Mouse (Mus musculus) right cerebral cortex, postnatal 14 days (tissue): Measurements from ENCODE around the gene Bmp7.

ENCODE experiments used
- DNase-seq: peaks from one replicate; pipeline ENCODE4 v3.0.0; 2022

Bmp7 gene

GRCm38 (mm10) chr2:172939639-172940002 lies 500 bp downstream of the Bmp7 start:
- DNase-seq, result no peak

GRCm38 (mm10) chr2:172938761-172939638 lies 1.1 kb downstream of the Bmp7 start:
- DNase-seq, result no peak

- no peak for DNase-seq
Measured at GRCm38 (mm10) chr2:172937326-172938190, 2.6 kb downstream of the Bmp7 start.

GRCm38 (mm10) chr2:172936844-172937243 lies 3.3 kb downstream of the Bmp7 start:
- no peak for DNase-seq

- no peak for DNase-seq
Measured at GRCm38 (mm10) chr2:172935776-172936562, 4.2 kb downstream of the Bmp7 start.

- no peak for DNase-seq
Measured at GRCm38 (mm10) chr2:172934891-172935740, 5.0 kb downstream of the Bmp7 start.

GRCm38 (mm10) chr2:172934420-172934788 lies 5.7 kb downstream of the Bmp7 start:
- no peak for DNase-seq

- peak; percentile 22 for DNase-seq
Measured at GRCm38 (mm10) chr2:172933631-172934419, 6.3 kb downstream of the Bmp7 start.

- DNase-seq, result no peak
Measured at GRCm38 (mm10) chr2:172931137-172931898, 8.8 kb downstream of the Bmp7 start.

GRCm38 (mm10) chr2:172929905-172930436 lies 10.2 kb downstream of the Bmp7 start:
- no peak for DNase-seq

- DNase-seq, result no peak
Measured at GRCm38 (mm10) chr2:172927643-172928042, 12.5 kb downstream of the Bmp7 start.

GRCm38 (mm10) chr2:172926311-172926710 lies 13.8 kb downstream of the Bmp7 start:
- DNase-seq, result no peak

GRCm38 (mm10) chr2:172924961-172925360 lies 15.2 kb downstream of the Bmp7 start:
- no peak for DNase-seq

GRCm38 (mm10) chr2:172923198-172923597 lies 16.9 kb downstream of the Bmp7 start:
- DNase-seq, result no peak

- DNase-seq, result no peak
Measured at GRCm38 (mm10) chr2:172922597-172922996, 17.5 kb downstream of the Bmp7 start.

GRCm38 (mm10) chr2:172914018-172914417 lies 26.1 kb downstream of the Bmp7 start:
- DNase-seq, result no peak

- no peak for DNase-seq
Measured at GRCm38 (mm10) chr2:172911715-172912114, 28.4 kb downstream of the Bmp7 start.

GRCm38 (mm10) chr2:172911157-172911556 lies 29.0 kb downstream of the Bmp7 start:
- no peak for DNase-seq

- DNase-seq, result no peak
Measured at GRCm38 (mm10) chr2:172909463-172909862, 30.7 kb downstream of the Bmp7 start.

- DNase-seq, result no peak
Measured at GRCm38 (mm10) chr2:172906146-172906545, 34.0 kb downstream of the Bmp7 start.
